Comparison of ENCODE assay signal across 9 mouse cellular contexts in genomic region chr1:153894979-153895378, GRCm38 (mm10). TPM values are rescaled to one million over a fixed set of nuclear protein-coding genes. Genes with fewer than 3 reads are reported as not detected.
A peak's percentile ranks its signal among the peaks of the same experiment; 100 is the strongest.
DNase-seq lines count a peak whose midpoint lies in the region; ATAC-seq and TF ChIP-seq lines count a peak whose summit lies in the region.
"Had no signal": no experiment of that assay in that cellular context is flagged by ENCODE, and none has a peak within 500 bp of the region (broad histone marks: within the 10 kb centered on the region; RNA-seq: fewer than 3 reads in every experiment).

No protein-coding gene starts in this region.

- H3K4me2 ChIP-seq in lung, embryonic 14.5 days: no peak overlapping the region

- WGBS in lung, embryonic 14.5 days: 37% methylated on average over 5 of the region's 5 CpGs

- no peaks in the 10 kb centered on the region for H3K36me3 ChIP-seq in lung, embryonic 14.5 days (ENCODE audit: insufficient read depth)

- DNase-seq in adrenal gland, adult (ENCODE audit: inconsistent age in 2 of 2, low spot score in 1 of 2): peak; percentile 71 to 93
- no peak for DNase-seq in adrenal gland, postnatal 4 days (ENCODE audit: low spot score in 2 of 2)
- DNase-seq in MN1 (ENCODE audit: low spot score): peak; percentile 76
- peak; percentile 80 for DNase-seq in cerebellum, adult 9-10 months
- peak; percentile 65 to 77 for DNase-seq in frontal cortex, postnatal 14 days (ENCODE audit: low spot score in 2 of 2)
- DNase-seq in kidney, postnatal 25 days: peak; percentile 70 to 80
- DNase-seq in lung, embryonic 14.5 days: peak; percentile 93
- DNase-seq in right cerebral cortex, postnatal 4 days: peak; percentile 73

- H3K9me3 ChIP-seq in lung, embryonic 14.5 days (ENCODE audit: low read depth, low read length): no peaks in the 10 kb centered on the region

- no peaks in the 10 kb centered on the region for H3K27me3 ChIP-seq in lung, embryonic 14.5 days (ENCODE audit: insufficient read depth, low read length)

- H3K4me1 ChIP-seq in lung, embryonic 14.5 days (ENCODE audit: insufficient read depth): 0 out of 2 replicates have a peak, but pooled peaks cover 2% of the 10 kb centered on the region

- peak; percentile 85 for TF ChIP-seq CTCF in lung, embryonic 14.5 days (IDR thresholded peaks at IDR 0.05; ENCODE audit: low read depth)

- ATAC-seq in lung, embryonic 14.5 days (ENCODE audit: insufficient read depth): no peak

- no peak overlapping the region for H3K4me3 ChIP-seq in lung, embryonic 14.5 days (ENCODE audit: low read depth, low read length)

- H3K27ac ChIP-seq in lung, embryonic 14.5 days (ENCODE audit: low read depth): no peak overlapping the region

- no peak overlapping the region for H3K9ac ChIP-seq in lung, embryonic 14.5 days

RNA-seq across cellular contexts. Expression of gene Teddm1a, which starts 3.4 kb away (rescaled TPM):
- not detected for total RNA-seq in adrenal gland, postnatal 4 days (2021)
- polyA plus RNA-seq in lung, embryonic 14.5 days (2014; fragmentation: Nextera tagmentation; extraction: Ambion mirVana): not detected in 2 replicates
- polyA plus RNA-seq: C2C12 had no signal

RNA-seq across cellular contexts. Expression of gene Glul, which starts 4.8 kb away (rescaled TPM):
- total RNA-seq in adrenal gland, postnatal 4 days (2021): 100 to 1,000 TPM; 455 to 494 TPM
- 90.6 and 97.0 TPM in 2 replicates for polyA plus RNA-seq in lung, embryonic 14.5 days (2014; fragmentation: Nextera tagmentation; extraction: Ambion mirVana)

RNA-seq across cellular contexts. Expression of gene Teddm2, which starts 5.0 kb away (rescaled TPM):
- 1 to 10 TPM; 1.0 to 1.4 TPM for total RNA-seq in adrenal gland, postnatal 4 days (2021)
- 0.36 and 0.58 TPM in 2 replicates for polyA plus RNA-seq in lung, embryonic 14.5 days (2014; fragmentation: Nextera tagmentation; extraction: Ambion mirVana)

RNA-seq across cellular contexts. Expression of gene Teddm1b, which starts 20.8 kb away (rescaled TPM):
- total RNA-seq in adrenal gland, postnatal 4 days (2021): not detected
- polyA plus RNA-seq in lung, embryonic 14.5 days (2014; fragmentation: Nextera tagmentation; extraction: Ambion mirVana): 0.26 and 0.34 TPM in 2 replicates

RNA-seq across cellular contexts. Expression of gene Rgsl1, which starts 51.0 kb away (rescaled TPM):
- under 1 TPM in 1 of 2 experiments, not detected in 1; 0.11 TPM for total RNA-seq in adrenal gland, postnatal 4 days (2021)
- not detected in 2 replicates for polyA plus RNA-seq in lung, embryonic 14.5 days (2014; fragmentation: Nextera tagmentation; extraction: Ambion mirVana)
- polyA plus RNA-seq: C2C12 had no signal

Comparison
In these comparisons a context has a peak if more than half of its experiments do, and no peak if none do; other contexts are left out.
1. DNase-seq: peak in adrenal gland, adult (2 of 2), MN1 (single experiment), cerebellum, adult 9-10 months (single experiment), frontal cortex, postnatal 14 days (2 of 2), kidney, postnatal 25 days (2 of 2), lung, embryonic 14.5 days (single experiment) and right cerebral cortex, postnatal 4 days (single experiment); none in adrenal gland, postnatal 4 days (0 of 2).